Mouse (Mus musculus): ENCODE measurements at regions not wholly inside any gene's neighbourhood (a gene's known extent, or its start where the extent isn't known, plus 50 kb on each side); places are given as distances from the start of the nearest gene placed in this dataset.

- TF ChIP-seq CTCF (IDR thresholded peaks at IDR 0.05; ENCODE audit: control insufficient read depth, insufficient read depth, insufficient replicate concordance, low read depth, low read length) (no peak), POLR2A (IDR thresholded peaks at IDR 0.05; ENCODE audit: control insufficient read depth, low read depth, low read length) (no peak)
Observed at GRCm38 (mm10) chr8:87078260-87078659, 193.2 kb upstream of the N4bp1 start.
